7 mouse cellular contexts compared by ENCODE assay signal in the genomic region with DNA sequence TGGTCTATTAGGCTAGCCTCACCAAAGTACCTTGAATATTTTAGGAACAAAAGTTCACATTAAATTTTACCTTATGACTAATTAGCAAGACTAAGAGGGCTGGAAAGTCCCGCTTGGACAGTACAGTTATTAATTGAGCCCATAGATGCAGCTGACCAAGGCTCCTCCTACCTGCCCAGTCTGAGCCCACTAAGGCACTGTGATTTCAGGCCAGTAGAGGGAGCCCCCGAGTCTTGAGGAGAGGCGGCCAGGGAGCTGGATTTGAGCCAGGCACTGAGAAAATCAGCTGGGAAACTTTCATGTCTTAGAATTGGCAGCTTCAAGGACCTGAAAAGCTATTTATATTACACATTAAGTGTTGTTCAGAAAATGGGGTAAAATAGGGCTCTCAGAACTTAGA. TPM values are rescaled to one million over a fixed set of nuclear protein-coding genes. Genes with fewer than 3 reads are reported as not detected.
DNase-seq lines count a peak whose midpoint lies in the region; ATAC-seq and TF ChIP-seq lines count a peak whose summit lies in the region.

No protein-coding gene starts in this region.

- 0 out of 2 replicates have a peak, but pooled peaks cover 4% of the 10 kb centered on the region for H3K4me1 ChIP-seq in forebrain, postnatal 0 days (ENCODE audit: insufficient read depth)

- TF ChIP-seq CTCF in forebrain, postnatal 0 days (IDR thresholded peaks at IDR 0.05; ENCODE audit: low read depth): peak; percentile 82

- no peaks in the 10 kb centered on the region for H3K9me3 ChIP-seq in forebrain, postnatal 0 days (ENCODE audit: low read length)

- H3K4me2 ChIP-seq in forebrain, postnatal 0 days (ENCODE audit: low read depth): no peak overlapping the region

- no peak overlapping the region for H3K27ac ChIP-seq in forebrain, postnatal 0 days (ENCODE audit: low read depth, low read length)

- no peak for ATAC-seq in forebrain, postnatal 0 days

- no peaks in the 10 kb centered on the region; the same call in 1 of the 2 replicates for H3K27me3 ChIP-seq in forebrain, postnatal 0 days (ENCODE audit: insufficient read depth, low read length)

- 6% methylated on average over 3 of the region's 3 CpGs for WGBS in forebrain, postnatal 0 days

- H3K36me3 ChIP-seq in forebrain, postnatal 0 days (ENCODE audit: insufficient read depth): no peaks in the 10 kb centered on the region

- peak; percentile 36 for DNase-seq in T-cell, adult 2 months (ENCODE audit: low spot score)
- DNase-seq in cerebellum, adult 11-12 months: peak; percentile 48
- peak; percentile 83 for DNase-seq in forebrain, postnatal 0 days
- DNase-seq in hindlimb bud, embryonic 11.5 days (ENCODE audit: extremely low spot score, low read depth, low spot score): peak; percentile 56
- DNase-seq in left cerebral cortex, postnatal 10 days (ENCODE audit: extremely low spot score in 1 of 2, low spot score in 2 of 2): peak; percentile 76 to 92
- peak; percentile 40 to 63 for DNase-seq in monocyte, adult 2 months (ENCODE audit: low read depth in 1 of 2, low spot score in 2 of 2)
- DNase-seq in spleen, postnatal 14 days (ENCODE audit: low spot score in 2 of 2): peak; percentile 46 to 66

- H3K9ac ChIP-seq in forebrain, postnatal 0 days: no peak overlapping the region

- intact Hi-C loops in left cerebral cortex, postnatal 10 days (cut with DNase I): no loop called here

- no peak overlapping the region for H3K4me3 ChIP-seq in forebrain, postnatal 0 days (ENCODE audit: low read depth, low read length)

RNA-seq across cellular contexts. Expression of gene Mki67, which starts 52.4 kb away (rescaled TPM):
- 9.2 and 15.8 TPM in 2 replicates for total RNA-seq in forebrain, postnatal 0 days (2014; rRNA removed)
- polyA plus RNA-seq in forebrain, postnatal 0 days (2015; fragmentation: Nextera tagmentation; extraction: Ambion mirVana): 2.4 and 4.0 TPM in 2 replicates
- 1 to 10 TPM; 5.8 to 5.9 TPM for total RNA-seq in left cerebral cortex, postnatal 10 days (2021)
